Mouse (Mus musculus): ENCODE measurements at regions not wholly inside any gene's neighbourhood (a gene's known extent, or its start where the extent isn't known, plus 50 kb on each side); places are given as distances from the start of the nearest gene placed in this dataset.

- Histone ChIP-seq H3K9ac (replicated peaks; ENCODE audit: low read depth) (no peak overlapping the region), H3K9me3 (ENCODE audit: low read length) (no peaks in the 10 kb centered on the region), H3K4me1 (ENCODE audit: insufficient read depth, low read depth, low read length) (no peaks in the 10 kb centered on the region), H3K27me3 (replicated peaks; ENCODE audit: insufficient read depth, low read length) (no peaks in the 10 kb centered on the region), H3K27ac (ENCODE audit: low read length) (no peak overlapping the region), H3K36me3 (ENCODE audit: insufficient read depth, low read length) (no peaks in the 10 kb centered on the region), H3K4me3 (ENCODE audit: low read depth, low read length) (no peak overlapping the region), H3K4me2 (replicated peaks; ENCODE audit: low read depth, low read length) (no peak overlapping the region)
- ATAC-seq (no peak), DNase-seq (ENCODE audit: low spot score) (peak; percentile 52)
- TF ChIP-seq EP300 (IDR thresholded peaks at IDR 0.05) = no peak
- TF ChIP-seq CTCF (IDR thresholded peaks at IDR 0.05) = no peak
- 53% methylated on average over 7 of the region's 7 CpGs for WGBS
Measured at GRCm38 (mm10) chr12:70523379-70523778, 70.5 kb downstream of the Tmx1 start.

- H3K27ac ChIP-seq (ENCODE audit: low read length) = no peak overlapping the region
- H3K4me3 ChIP-seq (ENCODE audit: low read depth, low read length) = no peak overlapping the region
- H3K4me2 ChIP-seq (replicated peaks; ENCODE audit: low read depth, low read length) = no peak overlapping the region
- TF ChIP-seq EP300 (IDR thresholded peaks at IDR 0.05) (no peak), CTCF (IDR thresholded peaks at IDR 0.05) (no peak)
- DNase-seq (ENCODE audit: low spot score) (peak; percentile 32), ATAC-seq (peak; percentile 46)
- no peaks in the 10 kb centered on the region for H3K36me3 ChIP-seq (ENCODE audit: insufficient read depth, low read length)
- WGBS = 46% methylated on average over 4 of the region's 4 CpGs
- no peak overlapping the region for H3K9ac ChIP-seq (replicated peaks; ENCODE audit: low read depth)
- no peaks in the 10 kb centered on the region for H3K27me3 ChIP-seq (replicated peaks; ENCODE audit: insufficient read depth, low read length)
- no peaks in the 10 kb centered on the region for H3K4me1 ChIP-seq (ENCODE audit: insufficient read depth, low read depth, low read length)
- no peaks in the 10 kb centered on the region for H3K9me3 ChIP-seq (ENCODE audit: low read length)
Measured at GRCm38 (mm10) chr12:70524703-70525102, 71.8 kb downstream of the Tmx1 start.

- H3K4me2 ChIP-seq (replicated peaks; ENCODE audit: low read depth, low read length) = no peak overlapping the region
- H3K4me1 ChIP-seq (ENCODE audit: insufficient read depth, low read depth, low read length) = no peaks in the 10 kb centered on the region
- no peaks in the 10 kb centered on the region for H3K36me3 ChIP-seq (ENCODE audit: insufficient read depth, low read length)
- no peak overlapping the region for H3K27ac ChIP-seq (ENCODE audit: low read length)
- H3K9ac ChIP-seq (replicated peaks; ENCODE audit: low read depth) = no peak overlapping the region
- no peak for TF ChIP-seq EP300 (IDR thresholded peaks at IDR 0.05)
- TF ChIP-seq CTCF (IDR thresholded peaks at IDR 0.05) = no peak
- DNase-seq (ENCODE audit: low spot score) (no peak), ATAC-seq (no peak)
- H3K4me3 ChIP-seq (ENCODE audit: low read depth, low read length) = no peak overlapping the region
- no peaks in the 10 kb centered on the region for H3K9me3 ChIP-seq (ENCODE audit: low read length)
- H3K27me3 ChIP-seq (replicated peaks; ENCODE audit: insufficient read depth, low read length) = no peaks in the 10 kb centered on the region
Measured at GRCm38 (mm10) chr12:70531661-70532060, 78.8 kb downstream of the Tmx1 start.

GRCm38 (mm10) chr12:70532225-70532624 lies 79.3 kb downstream of the Tmx1 start:
- Histone ChIP-seq H3K4me2 (replicated peaks; ENCODE audit: low read depth, low read length) (no peak overlapping the region), H3K27ac (ENCODE audit: low read length) (no peak overlapping the region), H3K36me3 (ENCODE audit: insufficient read depth, low read length) (no peaks in the 10 kb centered on the region), H3K9ac (replicated peaks; ENCODE audit: low read depth) (no peak overlapping the region), H3K4me1 (ENCODE audit: insufficient read depth, low read depth, low read length) (no peaks in the 10 kb centered on the region), H3K27me3 (replicated peaks; ENCODE audit: insufficient read depth, low read length) (no peaks in the 10 kb centered on the region), H3K4me3 (ENCODE audit: low read depth, low read length) (no peak overlapping the region), H3K9me3 (ENCODE audit: low read length) (no peaks in the 10 kb centered on the region)
- ATAC-seq = no peak
- DNase-seq (ENCODE audit: low spot score) = no peak
- WGBS = 47% methylated on average over 10 of the region's 10 CpGs
- no peak for TF ChIP-seq CTCF (IDR thresholded peaks at IDR 0.05)
- no peak for TF ChIP-seq EP300 (IDR thresholded peaks at IDR 0.05)

GRCm38 (mm10) chr12:70532843-70533242 lies 79.9 kb downstream of the Tmx1 start:
- whole genome bisulfite sequencing = 52% methylated on average over 10 of the region's 10 CpGs
- Histone ChIP-seq H3K4me1 (ENCODE audit: insufficient read depth, low read depth, low read length) (no peaks in the 10 kb centered on the region), H3K27ac (ENCODE audit: low read length) (no peak overlapping the region), H3K4me3 (ENCODE audit: low read depth, low read length) (no peak overlapping the region), H3K36me3 (ENCODE audit: insufficient read depth, low read length) (no peaks in the 10 kb centered on the region), H3K27me3 (replicated peaks; ENCODE audit: insufficient read depth, low read length) (no peaks in the 10 kb centered on the region), H3K9me3 (ENCODE audit: low read length) (no peaks in the 10 kb centered on the region), H3K9ac (replicated peaks; ENCODE audit: low read depth) (no peak overlapping the region), H3K4me2 (replicated peaks; ENCODE audit: low read depth, low read length) (no peak overlapping the region)
- ATAC-seq = no peak
- TF ChIP-seq CTCF (IDR thresholded peaks at IDR 0.05) (no peak), EP300 (IDR thresholded peaks at IDR 0.05) (no peak)
- no peak for DNase-seq (ENCODE audit: low spot score)

- no peak overlapping the region for H3K27ac ChIP-seq (ENCODE audit: low read length)
- H3K4me1 ChIP-seq (ENCODE audit: insufficient read depth, low read depth, low read length) = no peaks in the 10 kb centered on the region
- H3K36me3 ChIP-seq (ENCODE audit: insufficient read depth, low read length) = no peaks in the 10 kb centered on the region
- no peak overlapping the region for H3K4me3 ChIP-seq (ENCODE audit: low read depth, low read length)
- TF ChIP-seq EP300 (IDR thresholded peaks at IDR 0.05) (no peak), CTCF (IDR thresholded peaks at IDR 0.05) (no peak)
- H3K27me3 ChIP-seq (replicated peaks; ENCODE audit: insufficient read depth, low read length) = no peaks in the 10 kb centered on the region
- DNase-seq (ENCODE audit: low spot score) (no peak), ATAC-seq (no peak)
- no peaks in the 10 kb centered on the region for H3K9me3 ChIP-seq (ENCODE audit: low read length)
- H3K9ac ChIP-seq (replicated peaks; ENCODE audit: low read depth) = no peak overlapping the region
- 65% methylated on average over 12 of the region's 12 CpGs for WGBS
- H3K4me2 ChIP-seq (replicated peaks; ENCODE audit: low read depth, low read length) = no peak overlapping the region
Measured at GRCm38 (mm10) chr12:70533375-70533935, 80.6 kb downstream of the Tmx1 start.

- 77% methylated on average over 4 of the region's 4 CpGs for WGBS
- Histone ChIP-seq H3K36me3 (ENCODE audit: insufficient read depth, low read length) (no peaks in the 10 kb centered on the region), H3K9ac (replicated peaks; ENCODE audit: low read depth) (no peak overlapping the region), H3K27ac (ENCODE audit: low read length) (no peak overlapping the region), H3K4me3 (ENCODE audit: low read depth, low read length) (no peak overlapping the region), H3K9me3 (ENCODE audit: low read length) (no peaks in the 10 kb centered on the region), H3K4me2 (replicated peaks; ENCODE audit: low read depth, low read length) (no peak overlapping the region), H3K27me3 (replicated peaks; ENCODE audit: insufficient read depth, low read length) (no peaks in the 10 kb centered on the region), H3K4me1 (ENCODE audit: insufficient read depth, low read depth, low read length) (no peaks in the 10 kb centered on the region)
- TF ChIP-seq CTCF (IDR thresholded peaks at IDR 0.05) (no peak), EP300 (IDR thresholded peaks at IDR 0.05) (no peak)
- DNase-seq (ENCODE audit: low spot score) (no peak), ATAC-seq (no peak)
Measured at GRCm38 (mm10) chr12:70539124-70539523, 86.2 kb downstream of the Tmx1 start.
